Mouse (Mus musculus): ENCODE data around the gene Ccnl1.

Ccnl1 gene

DNA sequence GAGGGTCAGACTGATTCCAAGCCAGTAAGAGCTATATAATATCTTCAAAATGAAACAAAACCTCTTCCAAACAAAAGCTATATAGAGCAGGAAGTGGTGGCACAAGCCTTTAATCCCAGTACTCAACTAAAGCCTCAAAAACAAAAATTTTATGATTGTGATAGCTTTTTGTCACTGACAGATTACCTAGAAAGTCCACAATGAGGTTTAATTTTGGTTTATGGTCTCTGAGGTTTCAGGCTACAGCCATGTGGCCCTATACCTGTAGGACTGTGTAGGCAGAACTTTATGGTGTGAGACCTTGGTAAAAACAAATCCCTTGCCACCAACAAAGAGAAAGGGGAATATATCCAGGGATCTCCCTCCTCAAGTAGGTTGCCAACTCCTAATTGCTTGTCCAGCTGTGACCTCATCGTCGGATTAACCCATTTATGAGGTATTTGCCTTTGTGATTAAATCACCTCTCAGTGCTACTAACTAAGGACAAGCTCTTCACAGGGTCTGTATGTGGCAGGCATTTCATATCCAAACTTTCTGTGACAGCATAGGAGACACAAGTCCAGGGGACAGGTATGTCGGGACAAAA, 1.5 kb upstream of the Ccnl1 start:
- DNase-seq (ENCODE audit: low spot score), result no peak

DNA sequence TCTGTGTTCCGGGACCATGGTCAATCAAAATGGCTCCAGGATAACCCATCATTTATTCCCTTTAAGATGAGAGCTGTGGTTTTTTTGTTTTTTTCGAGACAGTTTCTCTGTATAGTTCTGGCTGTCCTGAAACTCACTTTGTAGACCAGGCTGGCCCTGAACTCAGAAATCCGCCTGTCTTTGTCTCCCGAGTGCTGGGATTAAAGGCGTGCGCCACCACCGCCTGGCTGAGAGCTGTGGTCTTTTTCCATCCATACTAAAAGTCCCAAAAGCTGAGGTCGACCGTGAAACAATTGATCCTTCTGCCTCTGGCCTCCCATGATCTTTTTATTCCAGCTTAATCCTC, 764 bp upstream of the Ccnl1 start:
- no peak for DNase-seq (ENCODE audit: low spot score)

DNA sequence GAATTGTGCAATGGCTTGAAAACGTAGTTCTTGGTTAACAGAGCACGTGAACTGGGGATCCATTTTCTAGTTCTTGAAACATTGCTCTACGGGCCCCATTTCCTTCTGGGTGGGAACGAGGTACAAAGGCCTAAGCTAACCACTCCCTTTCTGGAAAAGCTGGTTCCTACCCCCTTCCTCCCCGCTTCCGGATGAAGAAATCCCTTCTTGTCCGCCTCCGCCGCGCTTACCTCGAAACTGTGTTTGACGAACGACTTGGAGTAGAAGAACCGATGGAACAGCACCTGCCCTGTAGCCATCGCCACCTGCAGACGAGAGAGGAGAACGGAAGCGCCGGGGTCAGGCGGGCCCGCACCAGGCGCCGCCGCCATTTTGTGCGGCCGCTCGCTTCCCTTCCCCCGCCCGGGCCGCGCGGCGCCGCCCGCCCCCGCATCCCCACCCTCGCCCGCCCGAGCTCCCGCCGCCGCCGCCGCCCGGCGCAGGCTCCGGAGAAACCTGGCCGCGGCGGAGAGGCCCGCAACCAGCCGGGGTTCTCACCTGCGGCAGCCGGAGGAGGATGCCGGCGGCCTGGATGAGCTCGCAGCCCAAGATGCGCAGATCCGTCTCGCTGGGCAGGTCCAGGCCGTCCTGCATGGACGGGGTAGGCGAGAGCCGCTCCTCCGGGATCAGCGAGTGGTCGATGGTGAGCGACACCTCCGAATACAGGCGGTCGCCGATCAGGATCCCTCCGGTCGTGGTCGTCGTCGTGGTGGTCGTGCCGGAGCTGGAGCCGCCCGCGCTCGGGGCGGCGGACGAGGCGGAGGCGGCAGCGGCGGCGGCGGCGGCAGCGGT, 563 bp downstream of the Ccnl1 start:
- no peak for DNase-seq (ENCODE audit: low spot score)

DNA sequence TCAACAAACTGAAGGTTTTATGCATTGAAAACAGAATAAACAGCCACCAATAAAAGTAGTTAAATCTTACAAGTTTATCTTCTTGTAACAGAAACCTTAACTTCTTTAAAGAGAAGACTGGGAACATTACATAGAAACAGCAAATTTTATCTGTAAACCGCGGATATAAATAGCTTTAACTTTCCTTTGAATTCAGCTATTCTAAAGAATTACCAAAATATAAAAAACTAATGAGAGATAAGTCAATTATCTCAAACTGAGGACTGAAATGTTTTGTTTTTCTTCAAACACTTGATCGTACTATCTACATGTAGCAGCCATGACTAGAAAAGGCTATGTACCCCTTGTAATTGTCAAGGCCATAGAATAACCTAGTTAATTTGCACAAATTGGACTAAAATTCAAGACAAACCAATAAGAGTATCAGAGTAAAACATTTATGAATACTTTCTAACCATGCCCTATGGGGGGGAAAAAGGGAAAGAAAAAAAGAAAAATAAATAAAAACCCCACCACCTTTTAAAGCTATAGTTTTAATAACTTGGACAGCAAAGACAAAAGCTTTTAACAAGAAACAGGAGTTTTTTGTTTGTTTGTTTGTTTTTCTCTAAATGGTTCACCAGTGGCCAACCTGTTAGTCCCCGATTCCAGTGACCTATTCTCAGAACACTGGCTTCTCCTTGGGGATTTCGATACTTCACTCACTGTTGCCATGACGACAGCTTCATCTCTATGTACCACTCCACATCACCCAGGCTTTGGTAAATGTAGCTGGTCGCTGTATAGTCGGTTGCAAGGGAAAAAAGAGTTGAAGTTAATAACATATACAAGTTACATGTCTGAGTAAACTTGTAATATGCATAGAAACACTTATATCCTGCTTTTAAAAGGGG, 3.3 kb downstream of the Ccnl1 start:
- no peak for DNase-seq (ENCODE audit: low spot score)

DNA sequence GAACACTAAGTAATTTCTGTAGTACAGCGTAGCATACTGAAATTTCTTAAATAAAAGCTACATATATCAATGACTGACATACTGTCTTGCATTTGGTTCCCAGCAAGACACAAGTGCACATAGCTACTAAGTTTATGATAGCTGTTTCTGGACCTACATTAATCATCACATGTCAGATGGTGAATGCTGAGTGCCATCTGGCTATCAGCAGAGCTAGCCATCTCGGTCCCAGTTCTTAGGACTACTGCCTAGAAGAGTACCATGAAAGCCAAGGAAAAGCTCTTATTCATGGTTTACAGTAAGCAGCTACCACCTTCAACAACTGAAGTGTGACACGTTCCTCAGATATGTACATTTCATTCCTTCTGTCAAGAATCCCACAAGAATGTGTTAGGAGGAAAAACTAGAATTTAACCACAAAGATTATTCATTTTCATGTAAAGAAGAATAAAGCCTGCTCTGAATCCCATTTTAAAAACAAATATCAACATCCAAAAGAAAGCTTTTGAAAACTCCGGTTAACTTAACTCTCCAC, 7.2 kb downstream of the Ccnl1 start:
- no peak for DNase-seq (ENCODE audit: low spot score)

DNA sequence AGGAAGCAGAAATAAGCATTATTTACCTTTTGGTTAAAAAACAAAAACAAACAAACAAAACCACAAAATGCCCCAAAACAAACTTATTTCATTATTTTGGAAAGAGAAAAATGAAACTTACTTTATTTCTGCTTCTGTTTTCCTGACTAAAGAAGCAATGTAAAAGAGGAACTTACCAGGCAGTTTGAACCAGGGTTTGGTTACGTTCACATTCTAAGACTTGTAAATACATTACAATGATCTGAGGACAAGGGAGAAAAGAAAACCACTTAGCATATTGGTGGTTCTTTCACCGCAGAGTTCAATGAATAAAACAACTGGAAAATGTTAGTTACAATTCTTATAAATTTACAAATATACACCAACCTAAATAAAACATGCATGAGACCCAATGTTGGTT, 7.7 kb downstream of the Ccnl1 start:
- DNase-seq (ENCODE audit: low spot score), result no peak

DNA sequence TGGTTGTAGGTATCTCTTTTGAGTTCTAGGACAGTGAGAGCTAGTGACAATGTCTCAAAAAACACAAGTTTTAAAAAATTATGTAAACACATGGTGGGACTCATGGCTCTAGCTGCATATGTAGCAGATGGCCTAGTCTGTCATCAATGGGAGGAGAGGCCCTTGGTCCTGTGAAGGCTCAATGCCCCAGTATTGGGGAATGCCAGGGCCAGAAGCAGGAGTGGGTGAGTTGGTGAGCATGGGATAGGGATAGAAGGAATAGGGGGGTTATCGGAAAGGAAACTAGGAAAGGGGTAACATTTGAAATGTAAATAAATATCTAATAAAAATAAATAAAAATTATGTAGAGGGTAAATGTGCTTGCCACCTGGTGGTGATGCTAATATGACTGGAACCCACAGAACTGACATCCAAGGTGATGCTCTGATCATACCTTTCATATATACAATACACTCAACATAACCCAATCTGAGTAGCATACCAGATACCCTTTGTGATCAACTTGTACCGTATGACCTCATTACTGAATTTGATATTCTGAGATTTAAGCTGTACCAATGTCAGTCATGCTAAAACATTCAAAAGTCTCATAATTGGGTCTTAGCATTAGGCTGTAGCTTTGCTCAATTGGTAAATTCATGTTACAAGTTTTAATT, 12.6 kb downstream of the Ccnl1 start:
- no peak for DNase-seq (ENCODE audit: low spot score)

DNA sequence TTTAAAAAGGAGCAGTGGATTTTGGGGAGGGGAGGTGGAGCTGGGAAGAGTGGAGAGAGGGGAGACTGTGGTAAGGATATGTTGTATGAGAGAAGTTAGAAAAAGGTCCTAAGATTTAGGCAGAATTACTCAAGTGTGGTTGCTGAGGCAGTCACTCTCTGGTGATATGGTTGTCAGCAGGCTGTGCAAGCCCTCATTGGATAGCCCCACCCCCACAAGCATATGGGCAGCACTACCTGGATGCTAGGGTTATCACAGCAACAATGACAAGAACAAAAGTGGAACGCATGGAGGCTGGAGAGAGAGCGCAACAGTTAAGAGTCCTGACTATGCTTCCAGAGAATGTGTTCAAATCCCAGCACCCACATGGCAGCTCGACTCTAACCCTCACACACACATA, 13.3 kb downstream of the Ccnl1 start:
- no peak for DNase-seq (ENCODE audit: low spot score)

DNA sequence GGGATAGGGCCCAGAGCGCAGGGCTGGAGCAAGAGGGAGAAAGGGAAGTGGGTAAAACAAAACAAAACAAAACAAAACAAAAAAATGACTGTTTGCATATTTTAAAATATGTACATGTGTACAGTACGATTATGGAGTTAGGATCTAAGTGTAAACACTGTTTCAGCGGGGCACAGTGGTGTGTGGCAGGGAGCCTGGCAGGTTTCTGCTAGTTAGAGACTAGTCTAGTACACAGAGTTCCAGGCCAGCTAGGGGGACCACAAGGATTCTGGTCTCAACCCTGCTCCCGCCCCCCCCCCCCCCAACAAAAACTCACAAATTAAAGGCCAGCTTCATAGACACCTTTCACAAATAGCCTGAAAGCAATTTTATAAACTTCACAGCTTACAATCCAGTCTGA, 14.6 kb downstream of the Ccnl1 start:
- DNase-seq (ENCODE audit: low spot score), result no peak

DNA sequence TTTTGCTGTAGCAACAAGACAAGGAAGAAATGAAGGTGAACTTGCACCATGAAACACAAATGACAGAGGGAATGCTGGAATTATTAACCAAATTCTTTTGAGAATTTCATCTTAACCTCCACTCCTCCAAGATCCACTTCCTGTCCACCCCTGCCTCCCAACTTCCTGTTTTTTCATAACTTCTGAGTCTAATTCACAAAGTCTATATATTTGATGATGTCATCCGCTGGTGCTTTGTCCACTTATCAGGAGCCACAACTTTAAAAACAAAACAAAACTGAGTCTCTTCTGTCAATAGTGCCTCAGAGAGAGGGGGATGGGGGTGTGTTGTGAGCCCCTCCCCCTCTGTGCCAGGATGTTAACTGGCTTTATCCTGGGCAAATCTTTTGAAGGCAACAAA, 17.0 kb downstream of the Ccnl1 start:
- DNase-seq (ENCODE audit: low spot score), result no peak

DNA sequence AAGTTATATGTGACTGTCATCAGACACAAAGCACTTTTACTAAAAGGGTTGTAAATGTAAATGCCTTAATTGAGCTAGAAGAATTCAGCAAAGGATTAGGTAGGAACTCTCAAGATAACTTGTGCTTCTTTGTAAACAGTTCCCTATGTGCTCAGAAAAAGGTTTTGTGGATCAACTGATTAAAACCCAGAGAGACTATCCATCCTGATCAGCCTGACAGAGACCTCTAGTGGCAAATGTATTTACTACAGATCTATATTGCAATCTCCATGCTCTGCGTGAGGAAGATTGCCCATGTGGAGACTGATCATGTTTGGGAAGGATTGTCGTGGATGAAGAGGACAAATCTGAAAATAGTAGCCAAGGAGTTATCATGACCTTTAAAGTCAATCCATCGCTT, 19.8 kb downstream of the Ccnl1 start:
- DNase-seq (ENCODE audit: low spot score), result no peak

DNA sequence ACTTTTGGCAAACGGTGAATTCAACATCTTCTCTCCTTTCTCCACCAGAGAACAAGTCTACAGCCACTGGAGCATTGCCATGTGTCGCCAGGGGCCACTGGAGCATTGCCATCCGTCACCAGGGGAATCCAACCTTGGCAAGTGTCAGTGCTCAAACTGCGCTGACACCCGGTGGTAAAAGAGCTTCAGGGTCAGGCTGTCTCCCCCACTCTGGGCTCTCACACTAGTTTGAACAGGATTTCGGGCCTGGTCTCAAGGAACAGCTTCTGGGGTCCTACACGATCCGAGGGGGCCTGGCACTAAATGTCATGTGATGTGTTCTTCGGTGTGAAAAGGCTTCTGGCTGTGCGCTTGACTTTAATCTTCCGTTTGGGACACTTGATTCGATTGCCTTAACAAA, 21.7 kb downstream of the Ccnl1 start:
- no peak for DNase-seq (ENCODE audit: low spot score)

DNA sequence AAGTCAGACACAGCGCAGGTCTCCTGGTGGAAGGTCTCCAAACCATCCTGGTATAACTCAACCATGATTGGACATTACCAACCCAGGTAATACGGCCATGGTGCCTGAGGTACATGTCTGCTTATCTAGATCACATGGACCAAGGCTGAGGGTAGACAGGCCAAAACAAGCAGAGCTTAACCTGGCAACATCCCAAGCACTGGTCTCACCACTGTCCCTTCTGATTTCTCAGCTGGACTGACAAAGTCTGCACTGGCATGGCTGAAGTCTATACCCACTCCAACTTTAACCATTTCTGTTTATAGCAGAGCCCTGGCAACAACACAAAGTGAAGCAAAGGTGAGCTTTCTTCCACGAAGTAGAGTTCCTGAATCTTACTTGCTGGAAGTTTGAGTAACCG, 22.9 kb downstream of the Ccnl1 start:
- no peak for DNase-seq (ENCODE audit: low spot score)

DNA sequence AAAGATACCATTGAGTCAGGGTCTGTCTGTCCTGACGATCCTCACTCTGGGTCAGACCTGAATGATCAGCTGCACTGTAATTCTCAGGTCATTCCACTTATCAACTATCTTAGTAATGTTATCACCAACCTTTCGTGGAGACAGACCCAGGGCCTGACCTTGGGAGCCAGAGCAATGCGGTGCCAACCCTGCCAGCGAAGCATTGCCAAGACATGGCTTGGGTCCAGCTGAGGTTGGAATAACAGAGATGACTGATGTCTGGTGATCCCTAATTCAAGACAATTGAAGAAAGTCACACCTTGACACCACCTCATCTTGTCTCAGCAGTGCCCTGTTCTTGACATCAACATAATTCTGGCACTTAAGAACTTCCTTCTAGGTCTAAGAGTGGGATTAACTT, 24.3 kb downstream of the Ccnl1 start:
- DNase-seq (ENCODE audit: low spot score), result peak; percentile 40

DNA sequence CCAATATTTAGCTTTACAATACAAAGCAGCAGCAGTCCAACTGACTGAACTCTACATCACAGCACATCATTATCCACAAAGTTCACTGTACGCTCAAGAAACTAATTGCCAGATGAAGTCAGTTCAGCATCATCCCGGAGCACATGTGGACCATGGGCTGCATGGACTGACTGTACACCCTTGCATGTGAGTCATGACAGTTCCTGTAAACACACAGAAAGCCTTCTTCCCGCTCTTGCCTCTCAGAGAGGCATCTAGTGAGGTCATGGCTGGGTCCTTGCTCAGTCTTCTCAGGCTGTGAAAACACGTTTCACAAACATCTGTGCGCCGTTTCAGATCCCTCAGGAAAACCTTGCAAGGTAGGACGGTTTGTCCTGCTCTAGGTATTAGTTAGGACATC, 26.5 kb downstream of the Ccnl1 start:
- DNase-seq (ENCODE audit: low spot score), result no peak

DNA sequence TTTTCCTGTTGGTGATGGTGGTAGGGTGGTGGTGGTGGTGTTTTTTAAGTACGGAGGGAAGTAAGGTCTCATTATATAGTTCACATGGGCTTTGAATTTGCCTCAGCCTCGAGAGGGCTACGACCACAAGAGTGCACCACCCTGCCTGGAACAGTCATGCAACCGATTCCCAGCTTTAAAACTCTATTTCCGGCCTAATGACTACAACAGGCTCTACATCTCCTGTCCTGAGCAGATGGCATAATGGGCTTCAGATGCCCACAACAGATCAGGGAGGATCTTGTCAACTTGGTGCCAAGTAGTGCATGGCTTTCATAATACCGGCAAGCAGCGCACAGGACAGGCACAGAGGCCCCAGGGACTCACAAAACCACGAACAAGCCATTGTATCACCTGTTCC, 27.4 kb downstream of the Ccnl1 start:
- no peak for DNase-seq (ENCODE audit: low spot score)

DNA sequence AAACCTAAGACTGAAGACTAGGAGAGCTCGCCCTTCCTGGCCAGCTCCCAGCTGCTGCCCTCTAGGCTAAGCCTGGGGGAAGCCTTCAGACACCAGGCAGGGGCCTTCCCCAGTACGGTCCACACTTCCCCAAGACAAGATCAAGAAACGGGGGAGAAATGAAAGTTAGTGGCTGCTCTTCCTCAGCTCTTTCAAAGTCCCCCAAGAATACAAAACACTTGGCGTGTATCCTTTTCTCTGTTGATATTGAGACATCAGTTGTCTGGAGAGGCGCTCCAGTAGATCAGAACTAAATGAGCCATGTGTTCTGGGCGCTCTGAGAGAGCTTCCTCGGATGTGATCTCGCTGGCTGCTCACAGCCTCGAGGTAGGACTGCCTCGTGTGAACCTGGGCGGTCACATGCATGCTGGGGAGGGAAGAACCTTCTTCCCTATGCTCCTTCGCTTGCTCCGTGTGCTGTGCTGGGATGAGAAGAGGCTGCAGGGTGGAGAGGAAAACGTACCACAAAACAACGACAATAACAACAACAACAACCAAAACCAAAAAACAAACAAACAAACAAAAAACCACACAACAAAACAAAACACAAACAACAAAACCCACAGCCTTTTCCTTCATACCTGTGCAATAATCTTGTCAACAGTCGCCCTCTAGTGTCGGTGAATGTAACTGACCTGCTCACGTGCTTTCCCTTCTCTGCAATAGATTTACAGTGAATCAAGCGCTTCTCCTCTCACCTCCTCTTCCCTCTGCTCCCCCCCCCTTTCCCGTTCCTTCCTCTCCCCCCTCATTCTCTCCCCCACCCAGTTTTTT, 28.0 kb downstream of the Ccnl1 start:
- DNase-seq (ENCODE audit: low spot score), result no peak

DNA sequence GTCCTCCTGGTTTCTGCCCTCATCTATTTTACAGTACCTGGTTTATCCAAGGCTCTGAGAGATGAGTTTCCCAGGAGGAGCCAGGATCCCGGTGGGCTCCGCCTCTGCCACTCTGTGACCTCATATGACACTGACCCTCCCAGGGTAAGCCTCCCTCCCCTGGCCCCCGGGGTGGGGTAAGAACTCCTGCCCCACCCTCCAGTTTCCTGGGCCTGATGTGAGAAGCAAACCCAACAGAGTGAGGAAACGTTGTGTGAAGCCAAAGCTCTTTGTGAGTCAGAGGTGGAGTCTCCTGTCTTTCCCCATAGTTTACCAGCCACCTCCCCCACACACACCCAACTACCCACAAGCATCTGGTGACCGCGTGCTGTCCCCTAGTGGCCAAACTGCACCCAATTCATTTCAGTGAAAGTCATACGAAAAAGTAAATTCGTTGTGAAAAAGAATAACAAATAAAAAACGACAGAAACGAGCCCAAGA, 28.7 kb downstream of the Ccnl1 start:
- peak; percentile 77 for DNase-seq (ENCODE audit: low spot score)

DNA sequence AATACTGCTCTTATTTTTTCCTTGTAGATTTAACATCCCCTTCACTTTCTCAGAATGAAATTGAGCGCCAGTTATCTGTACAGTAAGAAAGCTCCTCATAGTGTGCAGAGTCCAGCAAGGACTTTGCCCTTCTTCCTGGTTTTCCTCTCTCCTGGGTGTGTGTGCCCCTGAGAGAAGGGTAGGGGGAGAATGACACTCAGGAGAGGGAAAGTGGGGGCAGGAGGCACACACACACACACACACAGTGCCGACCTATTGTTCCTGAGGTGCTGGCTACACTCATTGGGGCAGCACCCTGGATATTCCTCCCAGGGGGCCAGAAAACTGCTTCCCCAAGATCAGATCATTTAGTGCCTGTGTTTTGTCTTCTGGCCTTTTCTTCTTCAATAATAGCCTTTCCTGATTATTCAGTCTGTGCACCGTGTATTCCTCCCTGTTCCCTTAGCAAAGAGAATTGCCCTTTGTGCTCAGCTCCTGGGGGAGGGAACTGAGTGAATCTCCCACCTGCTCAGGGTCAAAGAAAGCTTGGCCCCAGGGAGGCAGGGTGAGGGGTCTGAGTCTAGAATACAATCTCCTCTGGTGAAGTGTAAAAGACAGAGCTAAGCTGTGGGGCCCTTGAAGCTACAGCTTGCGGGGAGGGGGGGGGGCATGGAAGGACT, 29.3 kb downstream of the Ccnl1 start:
- DNase-seq (ENCODE audit: low spot score), result no peak

DNA sequence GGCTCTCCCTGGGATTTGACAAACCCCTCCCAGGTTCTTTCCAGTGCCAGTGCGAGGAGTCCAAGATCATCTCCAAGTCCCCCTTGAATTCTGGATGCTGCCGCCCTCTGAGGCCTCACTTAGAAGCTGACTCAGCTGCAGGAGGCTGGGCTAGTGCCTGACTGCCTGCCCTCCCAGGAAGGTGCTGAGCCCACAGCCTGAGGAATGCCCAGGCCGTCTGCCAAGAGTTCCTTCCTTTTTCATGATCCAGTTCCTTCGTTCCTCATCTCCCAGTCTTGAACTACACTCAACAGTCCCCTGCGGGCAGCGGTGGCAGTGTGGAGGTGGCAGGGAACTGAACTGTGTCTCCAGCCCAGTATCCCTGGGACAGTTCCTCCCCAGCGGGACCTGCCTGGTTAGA, 30.4 kb downstream of the Ccnl1 start:
- peak; percentile 78 for DNase-seq (ENCODE audit: low spot score)

DNA sequence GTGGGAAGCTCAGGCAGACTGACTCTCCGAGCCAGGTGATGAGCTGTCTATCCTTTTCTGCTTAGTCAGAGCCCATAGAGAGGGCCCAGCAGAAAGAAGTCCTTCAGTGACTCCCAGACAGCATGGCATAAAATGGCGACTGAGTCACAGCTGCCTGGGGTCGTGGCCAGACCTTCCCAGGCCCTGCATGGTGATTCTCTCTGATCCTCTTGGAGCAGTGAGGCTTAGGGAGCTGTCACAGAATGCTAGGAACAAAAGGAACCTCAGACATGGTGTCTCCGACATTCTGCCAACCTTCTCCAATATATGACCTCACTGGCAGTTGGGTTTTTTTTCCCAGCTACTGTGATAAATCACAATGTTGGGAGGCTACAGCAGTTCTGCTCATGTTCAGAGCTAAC, 30.9 kb downstream of the Ccnl1 start:
- DNase-seq (ENCODE audit: low spot score), result no peak
